10 mouse cellular contexts compared by ENCODE assay signal in genomic region chr14:8092573-8092972, GRCm38 (mm10). TPM values are rescaled to one million over a fixed set of nuclear protein-coding genes. Genes with fewer than 3 reads are reported as not detected.
DNase-seq lines count a peak whose midpoint lies in the region; ATAC-seq and TF ChIP-seq lines count a peak whose summit lies in the region.
"Had no signal": no experiment of that assay in that cellular context is flagged by ENCODE, and none has a peak within 500 bp of the region (broad histone marks: within the 10 kb centered on the region; RNA-seq: fewer than 3 reads in every experiment).

No protein-coding gene starts in this region.

- peak; percentile 26; the same call in 1 of the 2 replicates for TF ChIP-seq CTCF in liver, embryonic 14.5 days (IDR thresholded peaks at IDR 0.05; ENCODE audit: low read depth)

- peak; percentile 67 for DNase-seq in embryo, embryonic 10 days (ENCODE audit: low spot score)
- DNase-seq in embryo, embryonic 9.5 days (ENCODE audit: extremely low spot score): no peak
- no peak for DNase-seq in liver, embryonic 14.5 days (ENCODE audit: low read depth in 3 of 3, low spot score in 3 of 3)
- no peak for DNase-seq in liver, embryonic 11.5 days (ENCODE audit: low spot score)
- no peak for DNase-seq in right cerebral cortex, postnatal 36 days (ENCODE audit: low spot score in 2 of 2)
- DNase-seq in left cerebral cortex, adult 11 months (ENCODE audit: low spot score): no peak

- TF ChIP-seq EP300 in liver, embryonic 14.5 days (IDR thresholded peaks at IDR 0.05; ENCODE audit: low read depth): no peak

- peaks cover 19% of the 10 kb centered on the region for H3K36me3 ChIP-seq in liver, embryonic 14.5 days (replicated peaks; ENCODE audit: control insufficient read depth, insufficient read depth, low read depth)
- H3K36me3 ChIP-seq in liver, embryonic 11.5 days (ENCODE audit: control insufficient read depth, insufficient read depth, low read length): peaks cover 14% of the 10 kb centered on the region
- H3K36me3 ChIP-seq in forebrain, embryonic 12.5 days (replicated peaks): peaks cover 34% of the 10 kb centered on the region
- H3K36me3 ChIP-seq in midbrain, embryonic 16.5 days (ENCODE audit: control insufficient read depth, insufficient read depth, low read length): peaks cover 18% of the 10 kb centered on the region

- no peaks in the 10 kb centered on the region for H3K9me3 ChIP-seq in liver, embryonic 14.5 days (ENCODE audit: control insufficient read depth, low read length)
- H3K9me3 ChIP-seq in liver, embryonic 11.5 days (ENCODE audit: control insufficient read depth, low read length): no peaks in the 10 kb centered on the region
- no peaks in the 10 kb centered on the region for H3K9me3 ChIP-seq in forebrain, embryonic 12.5 days
- no peaks in the 10 kb centered on the region for H3K9me3 ChIP-seq in midbrain, embryonic 16.5 days (replicated peaks; ENCODE audit: control insufficient read depth, low read length, poor library complexity, severe bottlenecking)
- H3K9me3 ChIP-seq: megakaryocyte, embryonic 14.5 days had no signal

- peaks cover 0 to 7% of the 10 kb centered on the region in 2 experiments; a peak in 3 of 4 replicates for H3K4me1 ChIP-seq in liver, embryonic 14.5 days (replicated peaks; ENCODE audit: control insufficient read depth in 2 of 2, insufficient read depth in 2 of 2, low read length in 1 of 2)
- H3K4me1 ChIP-seq in liver, embryonic 11.5 days (replicated peaks; ENCODE audit: control insufficient read depth, insufficient read depth, low read length): no peaks in the 10 kb centered on the region
- 0 out of 2 replicates have a peak, but pooled peaks cover 4% of the 10 kb centered on the region for H3K4me1 ChIP-seq in forebrain, embryonic 12.5 days
- peaks cover under 1% of the 10 kb centered on the region; the same call in 1 of the 2 replicates for H3K4me1 ChIP-seq in midbrain, embryonic 16.5 days (ENCODE audit: control insufficient read depth, insufficient read depth, low read length)

- H3K27ac ChIP-seq in liver, embryonic 14.5 days: no peak overlapping the region
- no peak overlapping the region for H3K27ac ChIP-seq in liver, embryonic 11.5 days (ENCODE audit: low read depth, low read length)
- H3K27ac ChIP-seq in forebrain, embryonic 12.5 days: no peak overlapping the region
- no peak overlapping the region for H3K27ac ChIP-seq in midbrain, embryonic 16.5 days (ENCODE audit: low read length)

- H3K4me3 ChIP-seq in liver, embryonic 14.5 days (ENCODE audit: insufficient read depth in 1 of 2, low read depth in 2 of 2, low read length in 2 of 2): no peak overlapping the region
- no peak overlapping the region for H3K4me3 ChIP-seq in liver, embryonic 11.5 days (ENCODE audit: low read depth, low read length)
- no peak overlapping the region for H3K4me3 ChIP-seq in forebrain, embryonic 12.5 days (replicated peaks)
- no peak overlapping the region for H3K4me3 ChIP-seq in midbrain, embryonic 16.5 days (ENCODE audit: low read depth, low read length)
- H3K4me3 ChIP-seq: erythroblast, embryonic 14.5 days; megakaryocyte, embryonic 14.5 days had no signal

- no peak overlapping the region for H3K9ac ChIP-seq in liver, embryonic 14.5 days (replicated peaks)
- H3K9ac ChIP-seq in liver, embryonic 11.5 days (ENCODE audit: low read depth, low read length): no peak overlapping the region
- H3K9ac ChIP-seq in forebrain, embryonic 12.5 days: no peak overlapping the region
- H3K9ac ChIP-seq in midbrain, embryonic 16.5 days (ENCODE audit: low read depth, low read length): no peak overlapping the region

- 78% methylated on average over 2 of the region's 2 CpGs for WGBS in liver, embryonic 14.5 days (ENCODE audit: insufficient replicate concordance)
- 92% methylated on average over 2 of the region's 2 CpGs for WGBS in liver, embryonic 11.5 days
- 91% methylated on average over 2 of the region's 2 CpGs for WGBS in forebrain, embryonic 12.5 days
- 98% methylated on average over 2 of the region's 2 CpGs for WGBS in midbrain, embryonic 16.5 days

- no peak for ATAC-seq in liver, embryonic 14.5 days (ENCODE audit: insufficient read depth)
- ATAC-seq in liver, embryonic 11.5 days (replicated peaks; ENCODE audit: low FRiP score): no peak
- peak; percentile 59; the same call in 1 of the 2 replicates for ATAC-seq in forebrain, embryonic 12.5 days (ENCODE audit: low FRiP score)
- 0 out of 2 replicates have a peak, but pooled peaks have one; percentile 48 for ATAC-seq in midbrain, embryonic 16.5 days

- no peaks in the 10 kb centered on the region for H3K27me3 ChIP-seq in liver, embryonic 14.5 days (ENCODE audit: control insufficient read depth, insufficient read depth, low read length)
- no peaks in the 10 kb centered on the region for H3K27me3 ChIP-seq in liver, embryonic 11.5 days (replicated peaks; ENCODE audit: control insufficient read depth, insufficient read depth, low read length)
- no peaks in the 10 kb centered on the region for H3K27me3 ChIP-seq in forebrain, embryonic 12.5 days
- no peaks in the 10 kb centered on the region for H3K27me3 ChIP-seq in midbrain, embryonic 16.5 days (ENCODE audit: control insufficient read depth, insufficient read depth, low read depth, low read length)
- H3K27me3 ChIP-seq: megakaryocyte, embryonic 14.5 days had no signal

- H3K4me2 ChIP-seq in liver, embryonic 14.5 days (ENCODE audit: low read depth): no peak overlapping the region
- no peak overlapping the region for H3K4me2 ChIP-seq in liver, embryonic 11.5 days
- no peak overlapping the region for H3K4me2 ChIP-seq in forebrain, embryonic 12.5 days
- no peak overlapping the region for H3K4me2 ChIP-seq in midbrain, embryonic 16.5 days (ENCODE audit: low read length)

RNA-seq across cellular contexts. Expression of gene Pxk, which starts 5.4 kb away (rescaled TPM):
- polyA plus RNA-seq in liver, embryonic 14.5 days (2012; rRNA removed): 5.6 and 7.1 TPM in 2 replicates
- 9.6 and 10.3 TPM in 2 replicates for polyA plus RNA-seq in liver, embryonic 14.5 days (2014; fragmentation: Nextera tagmentation; extraction: Ambion mirVana)
- polyA plus RNA-seq in liver, embryonic 11.5 days (2014; fragmentation: Nextera tagmentation; extraction: Ambion mirVana): 18.5 and 19.1 TPM in 2 replicates
- polyA plus RNA-seq in forebrain, embryonic 12.5 days (2016; fragmentation: Nextera tagmentation; extraction: Ambion mirVana): 30.3 and 34.5 TPM in 2 replicates
- polyA plus RNA-seq in midbrain, embryonic 16.5 days (2015; fragmentation: Nextera tagmentation; extraction: Ambion mirVana): 68.8 and 73.2 TPM in 2 replicates

RNA-seq across cellular contexts. Expression of gene Rpp14, which starts 12.4 kb away (rescaled TPM):
- 4.8 and 10.7 TPM in 2 replicates for polyA plus RNA-seq in liver, embryonic 14.5 days (2012; rRNA removed)
- 27.1 and 27.3 TPM in 2 replicates for polyA plus RNA-seq in liver, embryonic 14.5 days (2014; fragmentation: Nextera tagmentation; extraction: Ambion mirVana)
- polyA plus RNA-seq in liver, embryonic 11.5 days (2014; fragmentation: Nextera tagmentation; extraction: Ambion mirVana): 74.7 and 77.4 TPM in 2 replicates
- polyA plus RNA-seq in forebrain, embryonic 12.5 days (2016; fragmentation: Nextera tagmentation; extraction: Ambion mirVana): 53.3 and 53.6 TPM in 2 replicates
- polyA plus RNA-seq in midbrain, embryonic 16.5 days (2015; fragmentation: Nextera tagmentation; extraction: Ambion mirVana): 42.8 and 46.7 TPM in 2 replicates

Comparison
In these comparisons a context has a peak if more than half of its experiments do, and no peak if none do; other contexts are left out.
1. ATAC-seq: peak in forebrain, embryonic 12.5 days (single experiment) and midbrain, embryonic 16.5 days (single experiment); none in liver, embryonic 14.5 days (single experiment) and liver, embryonic 11.5 days (single experiment).